Mouse (Mus musculus): Measurements from ENCODE around the gene Zfp985.
"Not testable (repeated sequence)": the region's sequence is repeated elsewhere in the genome, so short reads cannot be mapped to it uniquely, and the experiment has no call there.

DNA sequence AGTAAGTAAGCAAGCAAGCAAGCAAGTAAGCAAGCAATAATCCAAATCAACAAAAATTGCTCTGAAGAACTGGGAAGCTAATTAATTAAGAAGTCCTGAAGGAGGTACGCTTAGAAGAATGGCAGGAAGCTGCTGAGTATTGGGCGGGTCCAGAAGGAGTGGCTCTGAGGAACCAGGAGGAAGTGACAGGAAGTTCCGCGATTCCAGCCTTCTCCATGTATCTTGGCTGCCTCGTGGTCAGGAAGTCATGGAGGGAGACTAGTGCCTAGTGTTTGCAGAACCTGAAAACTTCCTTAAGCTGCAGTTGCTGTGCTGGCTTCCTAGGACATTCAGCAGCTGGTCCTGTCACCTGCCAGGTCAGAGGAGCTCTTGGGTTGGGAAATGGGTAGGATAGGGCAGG is at the start of gene Zfp985:
- TF ChIP-seq CTCF (IDR thresholded peaks at IDR 0.05; ENCODE audit: extremely low read depth, insufficient read depth, insufficient read length, insufficient replicate concordance); POLR2A (IDR thresholded peaks at IDR 0.05; ENCODE audit: low read depth, low read length): not testable (repeated sequence)

Measured in spleen, adult 2 months (tissue).